Mouse (Mus musculus) lung, postnatal 0 days (tissue): ENCODE results near the gene Otud3.

Source experiments
- CTCF ChIP-seq: IDR thresholded peaks from 2 replicates; pipeline ENCODE4 v1.5.1; 2016; ENCODE audit warnings: antibody characterized with exemption, mild to moderate bottlenecking
- EP300 ChIP-seq: IDR thresholded peaks from 2 replicates; pipeline ENCODE4 v1.6.1; 2016; ENCODE audit warnings: antibody characterized with exemption, mild to moderate bottlenecking, control low read depth

DNA sequence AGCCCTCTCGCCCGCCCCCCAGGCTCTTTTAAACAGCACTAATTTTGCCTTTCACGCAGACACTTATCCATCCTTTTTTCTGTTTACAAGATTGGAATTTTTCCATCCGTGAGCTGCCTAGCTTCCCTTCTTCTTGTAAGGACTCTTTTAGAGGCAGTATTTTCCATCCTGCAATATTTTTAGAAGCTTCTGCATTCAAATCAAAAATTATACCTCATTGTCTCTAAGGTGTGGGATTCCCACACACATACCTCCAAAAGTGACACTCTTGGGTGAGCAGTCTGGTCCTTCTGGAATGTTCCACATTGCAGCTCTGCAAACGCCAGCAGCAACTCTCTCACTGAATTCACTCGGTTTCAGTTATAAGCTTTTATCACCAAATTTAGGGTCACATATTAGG, 60.8 kb downstream of the Otud3 start:
- TF ChIP-seq CTCF (no peak), EP300 (no peak)
